Mouse (Mus musculus): ENCODE measurements at regions not wholly inside any gene's neighbourhood (a gene's known extent, or its start where the extent isn't known, plus 50 kb on each side); places are given as distances from the start of the nearest gene placed in this dataset.

DNA sequence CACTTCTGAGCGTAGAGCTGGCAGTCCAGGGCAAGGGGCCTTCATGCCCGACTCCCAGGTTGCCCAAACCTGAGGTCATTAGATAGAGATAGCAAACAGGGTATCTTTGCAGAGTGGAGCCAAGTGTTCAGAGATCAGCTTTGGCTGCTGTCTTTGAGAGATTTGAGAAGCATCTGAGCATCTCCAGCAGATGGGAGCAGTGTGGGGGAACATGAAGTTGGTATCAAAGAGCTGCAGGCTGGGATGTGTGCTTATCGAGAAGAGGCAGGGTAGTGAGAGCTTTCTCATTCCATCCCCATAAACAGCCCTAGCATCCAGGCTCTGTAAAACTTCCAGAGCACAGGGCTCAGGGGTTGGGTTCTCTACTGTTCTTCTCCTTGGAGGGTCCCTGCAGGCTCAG, 52.9 kb upstream of the Ampd3 start:
- TF ChIP-seq CTCF (IDR thresholded peaks at IDR 0.05) (no peak), POLR2A (IDR thresholded peaks at IDR 0.05; ENCODE audit: insufficient read depth, low read depth, low read length) (no peak)

Measured in heart, adult 2 months (tissue).